Mouse (Mus musculus): Measurements from ENCODE around the gene Itpkc.

DNA sequence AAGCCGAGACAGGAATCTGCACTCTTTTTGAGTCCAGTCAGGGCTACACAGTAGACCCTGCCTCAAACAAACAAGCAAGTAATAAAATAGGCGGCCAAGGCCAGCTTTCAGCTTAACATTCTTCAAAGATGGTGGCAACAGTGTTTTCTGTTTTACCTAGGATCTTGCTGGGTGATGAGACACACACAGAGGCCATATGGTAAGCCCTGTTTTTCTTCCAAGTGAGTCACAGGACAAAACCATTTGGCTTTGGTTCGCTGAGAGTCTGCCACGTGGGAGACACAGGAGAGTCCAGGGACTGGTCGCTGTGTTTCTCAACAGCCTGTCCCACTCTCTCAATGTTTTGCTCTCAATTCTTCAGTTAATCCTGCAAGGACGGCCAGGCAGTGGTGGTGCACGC is 9.9 kb downstream of the Itpkc start:
- TF ChIP-seq CTCF (IDR thresholded peaks at IDR 0.05; ENCODE audit: low read depth) (no peak), EP300 (IDR thresholded peaks at IDR 0.05; ENCODE audit: low read depth) (no peak)

Measured in liver, embryonic 14.5 days (tissue).